Mouse (Mus musculus): Measurements from ENCODE around the gene Hpn. TPM values are rescaled to one million over a fixed set of nuclear protein-coding genes. Genes with fewer than 3 reads are reported as not detected.

The Hpn gene
- total RNA-seq (2014; fragmentation: Nextera tagmentation) (11.1 TPM in 1 of 2 replicates, not detected in the other), total RNA-seq (2017) (not detected in 2 replicates)

GRCm38 (mm10) chr7:31115182-31115581 lies at the start of gene Hpn:
Gene Hpn (minus strand): TSS chr7:31115290.
- ATAC-seq (replicated peaks; ENCODE audit: poor library complexity, severe bottlenecking), result no peak

DNA sequence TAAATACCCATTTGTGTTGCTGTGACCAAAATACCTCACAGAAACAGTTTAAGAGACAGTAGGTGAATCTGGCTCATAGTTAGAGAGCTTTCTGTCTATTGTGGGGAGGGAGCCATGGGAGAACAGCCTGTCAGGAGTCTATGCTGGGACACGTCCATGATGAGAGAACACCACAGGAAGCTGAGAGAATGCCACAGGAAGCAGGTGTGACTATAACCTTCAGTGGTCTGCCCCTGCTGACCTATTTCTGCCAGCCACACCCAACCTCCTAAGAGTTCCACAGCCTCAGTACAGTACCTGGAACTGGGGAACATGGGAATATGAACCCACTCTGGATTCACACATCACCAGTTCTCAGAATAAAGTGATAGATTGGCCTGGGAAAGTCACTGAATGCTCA lies 49.7 kb upstream of the Hpn start:
- no peak for ATAC-seq (replicated peaks; ENCODE audit: poor library complexity, severe bottlenecking)

- ATAC-seq (replicated peaks; ENCODE audit: poor library complexity, severe bottlenecking), result no peak
These were observed 48.8 kb upstream of the Hpn start for GRCm38 (mm10) chr7:31163666-31164577.

GRCm38 (mm10) chr7:31162324-31162723 lies 47.2 kb upstream of the Hpn start:
- no peak for ATAC-seq (replicated peaks; ENCODE audit: poor library complexity, severe bottlenecking)

DNA sequence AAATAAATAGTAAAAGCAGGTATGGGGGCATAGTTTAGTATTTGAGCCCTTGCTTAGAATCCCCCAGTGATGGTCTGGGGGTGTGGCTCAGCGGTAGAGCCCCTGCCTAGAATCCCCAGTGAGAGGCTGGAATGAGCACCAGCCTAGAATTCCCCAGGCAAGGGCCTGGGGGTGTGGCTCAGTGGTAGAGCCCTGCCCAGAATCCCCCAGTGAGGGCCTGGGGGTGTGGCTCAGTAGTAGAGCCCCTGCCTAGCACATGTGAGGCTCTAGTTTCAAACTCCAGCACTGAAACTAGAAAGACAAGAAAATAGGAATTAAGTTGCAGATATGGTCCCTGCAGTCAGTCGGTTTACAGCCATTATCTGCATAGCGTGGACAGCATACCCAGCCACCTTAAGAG lies 46.7 kb upstream of the Hpn start:
- ATAC-seq (replicated peaks; ENCODE audit: poor library complexity, severe bottlenecking), result no peak

DNA sequence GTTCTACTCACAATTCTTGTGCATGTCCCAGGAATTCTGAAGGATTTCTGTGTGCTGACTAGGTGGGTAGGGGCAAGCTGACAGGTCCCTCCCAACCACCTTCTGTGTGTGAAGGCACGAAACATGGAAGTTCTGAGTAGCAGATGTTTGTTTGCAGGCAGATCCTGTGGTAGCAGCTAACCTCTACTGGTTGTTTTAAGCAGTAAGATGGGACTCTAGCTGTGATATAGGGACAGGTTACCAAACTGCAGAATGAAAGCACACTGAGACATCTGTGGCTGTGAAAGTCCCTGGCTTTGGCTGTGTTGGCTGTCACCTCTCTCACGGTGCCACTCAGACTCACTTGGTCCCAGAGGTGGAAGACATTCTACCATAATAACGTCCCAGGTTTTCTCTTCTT lies 46.2 kb upstream of the Hpn start:
- no peak for ATAC-seq (replicated peaks; ENCODE audit: poor library complexity, severe bottlenecking)

GRCm38 (mm10) chr7:31160763-31161162 lies 45.7 kb upstream of the Hpn start:
- peak; percentile 54 for ATAC-seq (replicated peaks; ENCODE audit: poor library complexity, severe bottlenecking)

- peak; percentile 59 for ATAC-seq (replicated peaks; ENCODE audit: poor library complexity, severe bottlenecking)
These were observed 41.2 kb upstream of the Hpn start for GRCm38 (mm10) chr7:31156034-31156928.

GRCm38 (mm10) chr7:31155296-31156033 lies 40.4 kb upstream of the Hpn start, which contains the start of gene Gramd1a:
Gene Gramd1a (minus strand): TSS chr7:31155896.
- no peak for ATAC-seq (replicated peaks; ENCODE audit: poor library complexity, severe bottlenecking)

DNA sequence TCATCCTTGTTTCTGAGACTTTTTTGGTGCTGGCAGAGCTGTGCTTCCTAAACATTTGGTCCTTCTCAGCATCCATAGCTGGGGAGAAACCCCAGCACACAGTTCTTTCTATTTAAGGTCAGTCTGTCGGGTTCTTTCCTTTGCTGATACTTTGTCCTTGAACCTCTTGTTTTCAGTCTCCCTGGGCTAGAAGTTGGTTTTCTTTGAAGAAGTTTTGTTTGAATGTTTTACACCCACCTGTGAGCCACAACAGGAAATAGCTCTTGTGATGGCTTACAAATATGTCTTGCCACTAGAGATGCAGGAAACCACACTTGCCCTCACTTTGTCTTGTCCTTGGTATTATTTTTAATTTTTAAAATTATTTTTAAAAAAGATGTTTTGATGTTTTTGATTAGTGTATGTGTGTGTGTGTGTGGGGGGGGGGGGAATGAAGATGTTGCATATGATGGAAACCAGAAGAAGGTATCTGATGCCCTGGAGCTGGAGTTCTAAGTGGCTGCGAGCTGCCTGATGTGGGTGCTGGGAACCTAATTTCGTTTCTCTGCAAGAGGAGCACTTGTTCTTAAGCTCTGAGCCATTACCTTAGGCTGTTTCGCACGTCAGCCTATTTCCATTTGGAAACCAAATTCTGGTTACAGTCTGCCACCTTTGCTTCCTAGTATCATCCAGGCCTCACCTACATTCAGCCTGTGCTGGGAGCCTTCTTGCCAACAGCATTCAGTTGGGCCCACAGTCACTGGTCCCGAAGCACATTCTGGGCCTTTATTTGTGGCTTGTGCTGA lies 38.6 kb upstream of the Hpn start:
- no peak for ATAC-seq (replicated peaks; ENCODE audit: poor library complexity, severe bottlenecking)

GRCm38 (mm10) chr7:31151301-31152241 lies 36.5 kb upstream of the Hpn start:
- peak; percentile 34 for ATAC-seq (replicated peaks; ENCODE audit: poor library complexity, severe bottlenecking)

GRCm38 (mm10) chr7:31150566-31151300 lies 35.6 kb upstream of the Hpn start:
- ATAC-seq (replicated peaks; ENCODE audit: poor library complexity, severe bottlenecking), result peak; percentile 53

DNA sequence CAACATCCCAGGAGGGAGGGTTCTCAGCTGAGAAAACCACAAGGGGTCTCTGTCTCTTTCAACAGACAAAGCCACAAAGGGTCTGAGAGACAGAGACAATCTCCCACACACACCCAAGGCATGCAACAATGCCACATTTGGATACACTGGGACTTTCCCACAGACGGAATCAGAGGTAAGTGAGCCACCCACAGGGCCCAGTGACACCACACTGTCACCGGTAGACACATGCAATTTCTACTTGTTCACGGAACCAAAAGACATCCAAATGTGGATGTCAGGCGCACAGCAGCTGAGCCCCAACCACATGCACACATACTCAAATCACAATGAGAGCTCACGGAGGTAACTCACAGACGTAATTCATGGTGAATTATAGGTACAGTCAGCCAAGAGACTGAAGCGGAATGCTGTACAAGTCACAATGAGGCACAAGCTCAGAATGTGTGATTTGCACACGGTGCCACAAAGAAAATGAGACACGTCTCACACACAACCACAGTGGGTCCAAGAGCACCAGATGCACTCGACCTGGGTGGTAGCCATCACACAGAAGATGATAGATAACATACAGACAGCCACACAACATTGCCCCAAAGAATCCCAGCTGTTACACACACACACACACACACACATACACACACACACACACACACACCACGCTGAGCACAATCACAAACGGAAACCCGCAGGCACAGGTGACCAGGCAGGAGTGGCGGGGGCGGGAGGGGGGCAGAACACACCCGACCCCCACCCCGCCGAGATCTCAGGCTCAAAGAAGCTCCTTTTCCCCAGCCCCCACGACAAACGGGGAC lies 34.9 kb upstream of the Hpn start:
- ATAC-seq (replicated peaks; ENCODE audit: poor library complexity, severe bottlenecking), result peak; percentile 15

GRCm38 (mm10) chr7:31149271-31149670 lies 34.2 kb upstream of the Hpn start:
- no peak for ATAC-seq (replicated peaks; ENCODE audit: poor library complexity, severe bottlenecking)

GRCm38 (mm10) chr7:31148756-31149155 lies 33.7 kb upstream of the Hpn start:
- ATAC-seq (replicated peaks; ENCODE audit: poor library complexity, severe bottlenecking), result peak; percentile 67

DNA sequence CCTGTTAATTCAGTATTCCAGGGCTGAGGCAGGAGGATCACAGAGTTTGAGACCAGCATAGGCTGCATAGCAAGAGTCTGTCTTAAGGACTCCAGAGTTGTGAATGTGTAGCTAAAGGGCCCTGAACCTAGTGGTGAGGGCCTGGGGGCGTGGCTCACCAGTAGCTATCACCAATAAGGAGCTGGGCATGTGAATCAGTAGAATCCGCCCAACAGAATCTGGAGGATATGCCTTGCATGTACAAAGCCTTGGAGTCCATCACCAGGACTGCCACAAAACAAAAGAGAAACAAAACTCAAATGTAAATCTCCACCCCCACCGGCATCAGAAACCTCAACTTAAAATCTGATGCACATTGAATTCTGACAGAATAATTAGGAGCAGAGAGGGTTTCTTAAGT lies 33.0 kb upstream of the Hpn start:
- no peak for ATAC-seq (replicated peaks; ENCODE audit: poor library complexity, severe bottlenecking)

DNA sequence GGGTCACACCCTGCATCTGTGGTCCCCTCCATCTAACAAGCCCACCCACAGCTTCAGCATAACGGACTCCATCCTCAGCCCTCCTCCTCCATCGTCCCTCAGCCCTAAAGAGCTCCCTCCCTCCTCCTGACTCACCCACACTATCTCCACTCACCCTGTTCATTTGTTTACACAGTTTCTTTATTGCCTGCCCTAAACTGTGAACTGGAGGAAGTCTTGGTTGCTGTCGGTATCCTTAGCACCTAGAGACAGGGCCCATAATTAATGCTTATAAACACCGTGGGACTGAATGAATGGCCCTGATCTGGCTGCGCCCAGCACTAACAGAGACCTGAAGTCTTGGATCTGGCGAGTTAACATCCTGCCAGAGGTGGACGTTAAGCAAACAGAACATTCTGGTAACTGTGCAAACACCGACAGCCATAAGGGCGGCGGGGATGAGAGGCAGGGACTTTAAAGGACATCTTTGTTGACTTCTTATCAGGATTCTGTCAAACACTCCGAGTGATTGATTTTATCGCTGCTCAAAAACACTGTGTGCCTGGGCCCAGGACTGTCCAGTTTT lies 30.6 kb upstream of the Hpn start:
- no peak for ATAC-seq (replicated peaks; ENCODE audit: poor library complexity, severe bottlenecking)
